Mouse (Mus musculus): ENCODE measurements around the gene Isg20l2.
"Not testable (repeated sequence)": the region's sequence is repeated elsewhere in the genome, so short reads cannot be mapped to it uniquely, and the experiment has no call there.

Isg20l2 gene

GRCm38 (mm10) chr3:87930078-87930795 lies at the start of gene Isg20l2, which contains the start of gene Rrnad1:
Gene Isg20l2 (plus strand): TSS chr3:87930314.
Gene Rrnad1 (minus strand): TSS chr3:87930717.
- peak; percentile 97 for DNase-seq (ENCODE audit: low spot score)

GRCm38 (mm10) chr3:87884291-87884690 lies 45.8 kb upstream of the Isg20l2 start:
- no peak for DNase-seq (ENCODE audit: low spot score)

- DNase-seq (ENCODE audit: low spot score): peak; percentile 20
Measured at GRCm38 (mm10) chr3:87884708-87885251, 45.3 kb upstream of the Isg20l2 start.

GRCm38 (mm10) chr3:87885281-87886003 lies 44.7 kb upstream of the Isg20l2 start, which contains the start of gene Prcc:
Gene Prcc (minus strand): TSS chr3:87885608.
- peak; percentile 97 for DNase-seq (ENCODE audit: low spot score)

GRCm38 (mm10) chr3:87886004-87886365 lies 44.1 kb upstream of the Isg20l2 start:
- DNase-seq (ENCODE audit: low spot score): no peak

- DNase-seq (ENCODE audit: low spot score): no peak
Measured at GRCm38 (mm10) chr3:87886416-87886815, 43.7 kb upstream of the Isg20l2 start.

- DNase-seq (ENCODE audit: low spot score): not testable (repeated sequence)
Measured at GRCm38 (mm10) chr3:87887400-87887799, 42.7 kb upstream of the Isg20l2 start.

- no peak for DNase-seq (ENCODE audit: low spot score)
Measured at GRCm38 (mm10) chr3:87891481-87891880, 38.6 kb upstream of the Isg20l2 start.

GRCm38 (mm10) chr3:87893367-87893905 lies 36.7 kb upstream of the Isg20l2 start:
- no peak for DNase-seq (ENCODE audit: low spot score)

GRCm38 (mm10) chr3:87899266-87899665 lies 30.8 kb upstream of the Isg20l2 start:
- DNase-seq (ENCODE audit: low spot score): no peak

GRCm38 (mm10) chr3:87899776-87900175 lies 30.3 kb upstream of the Isg20l2 start:
- DNase-seq (ENCODE audit: low spot score): no peak

- DNase-seq (ENCODE audit: low spot score): no peak
Measured at GRCm38 (mm10) chr3:87901036-87901624, 29.0 kb upstream of the Isg20l2 start.

GRCm38 (mm10) chr3:87901959-87902358 lies 28.2 kb upstream of the Isg20l2 start:
- DNase-seq (ENCODE audit: low spot score): not testable (repeated sequence)

- no peak for DNase-seq (ENCODE audit: low spot score)
Measured at GRCm38 (mm10) chr3:87903821-87904220, 26.3 kb upstream of the Isg20l2 start.

- peak; percentile 97 for DNase-seq (ENCODE audit: low spot score)
Measured at GRCm38 (mm10) chr3:87905880-87906485, 24.1 kb upstream of the Isg20l2 start, which contains the start of gene Hdgf. Gene Hdgf (plus strand): TSS chr3:87906321.

- no peak for DNase-seq (ENCODE audit: low spot score)
Measured at GRCm38 (mm10) chr3:87906601-87906980, 23.5 kb upstream of the Isg20l2 start.

- DNase-seq (ENCODE audit: low spot score): no peak
Measured at GRCm38 (mm10) chr3:87906981-87907857, 22.9 kb upstream of the Isg20l2 start.

GRCm38 (mm10) chr3:87907906-87908305 lies 22.2 kb upstream of the Isg20l2 start:
- no peak for DNase-seq (ENCODE audit: low spot score)

- DNase-seq (ENCODE audit: low spot score): no peak
Measured at GRCm38 (mm10) chr3:87909381-87909780, 20.7 kb upstream of the Isg20l2 start.

- DNase-seq (ENCODE audit: low spot score): no peak
Measured at GRCm38 (mm10) chr3:87909874-87910273, 20.2 kb upstream of the Isg20l2 start.
